Mouse (Mus musculus): ENCODE data around the gene Lonp1. TPM values are rescaled to one million over a fixed set of nuclear protein-coding genes. Genes with fewer than 3 reads are reported as not detected.
"Not testable (repeated sequence)": the region's sequence is repeated elsewhere in the genome, so short reads cannot be mapped to it uniquely, and the experiment has no call there.

The Lonp1 gene
- polyA plus RNA-seq, 1 experiment from 2014 or later = 63.1 TPM

DNA sequence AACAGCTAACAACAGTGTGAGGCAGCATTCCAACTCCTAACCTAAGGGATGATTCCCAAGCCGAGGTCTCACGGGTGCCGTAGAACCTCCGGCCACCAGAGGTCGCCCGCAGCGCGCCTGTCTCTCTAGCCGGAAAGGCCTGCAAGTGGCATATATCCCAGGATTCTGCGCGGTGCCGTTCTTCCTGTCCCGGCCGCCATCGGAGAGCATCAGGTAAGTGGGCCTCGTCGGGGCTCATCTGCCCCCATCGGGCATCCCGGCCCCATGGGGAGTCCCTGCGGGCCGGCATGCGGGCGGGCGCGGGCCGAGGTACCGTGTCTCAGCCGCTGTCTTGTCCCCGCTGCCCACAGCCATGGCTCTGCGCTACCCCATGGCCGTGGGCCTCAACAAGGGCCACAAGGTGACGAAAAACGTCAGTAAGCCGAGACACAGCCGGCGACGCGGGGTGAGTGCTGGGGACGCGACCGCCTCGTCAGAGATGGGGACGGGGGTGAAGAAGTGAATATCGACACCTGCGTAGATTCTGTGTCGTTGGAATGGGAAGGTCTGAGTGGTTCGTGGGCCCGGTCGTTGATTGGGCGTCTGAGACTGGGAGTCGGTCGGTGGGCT is 13.3 kb downstream of the Lonp1 start, which contains the start of gene Rpl36:
Rpl36 (plus strand) TSS at position 181 of the 609 bp plus-strand sequence.
- WGBS = under 1% methylated on average over 52 of the region's 52 CpGs
- ATAC-seq (ENCODE audit: insufficient read depth) (peak; percentile 44), DNase-seq (peak; percentile 97)
- Histone ChIP-seq H3K9ac (peak within 1 kb of the TSS; percentile 91), H3K27me3 (ENCODE audit: insufficient read depth, low read length) (no peaks in the 10 kb centered on the region), H3K4me3 (ENCODE audit: low read depth, low read length) (peak within 1 kb of the TSS; percentile 78), H3K9me3 (ENCODE audit: low read depth, low read length) (no peaks in the 10 kb centered on the region), H3K4me1 (ENCODE audit: insufficient read depth) (peaks cover 17% of the 10 kb centered on the region), H3K4me2 (peak within 1 kb of the TSS; percentile 98), H3K27ac (ENCODE audit: low read depth) (peak within 1 kb of the TSS; percentile 92), H3K36me3 (ENCODE audit: insufficient read depth) (peaks cover 45% of the 10 kb centered on the region)
- peak; percentile 95 for TF ChIP-seq CTCF (IDR thresholded peaks at IDR 0.05; ENCODE audit: low read depth)

DNA sequence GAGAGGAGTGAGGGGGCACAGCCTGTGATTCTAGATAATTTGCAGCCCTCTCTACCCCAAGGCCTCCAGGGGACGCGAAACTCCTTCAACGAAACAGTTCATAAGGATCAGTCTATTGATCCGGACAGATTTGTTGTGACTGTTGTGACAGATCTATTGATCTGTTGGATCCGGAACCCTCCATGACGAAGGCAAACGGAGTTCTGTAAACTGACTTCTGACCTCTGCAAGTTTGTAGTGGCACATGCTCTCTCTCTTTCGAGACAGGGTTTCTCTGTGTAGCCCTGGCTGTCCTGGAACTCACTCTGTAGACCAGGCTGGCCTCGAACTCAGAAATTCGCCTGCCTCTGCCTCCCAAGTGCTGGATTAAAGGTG is 14.1 kb downstream of the Lonp1 start:
- H3K4me3 ChIP-seq (ENCODE audit: low read depth, low read length); ATAC-seq (ENCODE audit: insufficient read depth); H3K27ac ChIP-seq (ENCODE audit: low read depth); DNase-seq; H3K4me2 ChIP-seq; H3K9ac ChIP-seq; H3K9me3 ChIP-seq (ENCODE audit: low read depth, low read length); H3K27me3 ChIP-seq (ENCODE audit: insufficient read depth, low read length): not testable (repeated sequence)
- WGBS = 70% methylated on average over 10 of the region's 10 CpGs
- Histone ChIP-seq H3K4me1 (ENCODE audit: insufficient read depth) (peaks cover 17% of the 10 kb centered on the region), H3K36me3 (ENCODE audit: insufficient read depth) (peaks cover 42% of the 10 kb centered on the region)

DNA sequence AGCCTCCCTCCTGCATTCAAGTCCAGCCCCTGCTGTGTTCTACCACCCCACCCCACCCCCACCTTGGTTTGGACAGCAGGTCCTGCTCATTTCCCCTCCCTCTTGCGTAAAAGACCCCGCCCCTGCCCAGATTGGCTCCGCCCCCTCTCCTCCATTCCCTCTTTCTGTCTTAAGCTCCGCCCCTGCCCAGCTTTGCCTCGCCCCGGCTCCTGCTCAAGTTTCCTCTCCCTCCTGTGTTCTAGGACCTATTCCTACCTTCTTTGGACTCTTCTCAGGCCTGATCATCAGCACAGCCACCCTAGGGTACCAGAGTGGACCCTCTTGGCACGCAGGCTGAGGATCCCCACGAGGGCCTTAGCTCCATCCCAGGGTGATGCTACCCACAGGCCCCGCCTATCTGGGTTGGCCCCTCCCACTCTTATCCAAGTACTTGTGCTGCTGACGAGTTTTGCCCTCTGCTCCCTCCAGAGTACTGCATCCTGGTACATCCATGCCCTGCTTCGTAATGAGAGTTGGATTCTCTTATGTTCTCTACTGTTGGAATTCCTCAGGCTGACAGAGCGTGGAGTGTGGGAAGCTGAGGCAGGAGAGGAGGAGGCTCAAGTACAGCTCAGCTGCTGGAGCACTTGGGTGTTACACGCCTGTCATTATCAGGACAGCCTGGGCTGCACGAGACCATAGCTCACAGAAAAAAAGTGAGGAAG is 14.7 kb downstream of the Lonp1 start:
- TF ChIP-seq CTCF (IDR thresholded peaks at IDR 0.05; ENCODE audit: low read depth) = no peak
- peaks cover 17% of the 10 kb centered on the region for H3K4me1 ChIP-seq (ENCODE audit: insufficient read depth)

DNA sequence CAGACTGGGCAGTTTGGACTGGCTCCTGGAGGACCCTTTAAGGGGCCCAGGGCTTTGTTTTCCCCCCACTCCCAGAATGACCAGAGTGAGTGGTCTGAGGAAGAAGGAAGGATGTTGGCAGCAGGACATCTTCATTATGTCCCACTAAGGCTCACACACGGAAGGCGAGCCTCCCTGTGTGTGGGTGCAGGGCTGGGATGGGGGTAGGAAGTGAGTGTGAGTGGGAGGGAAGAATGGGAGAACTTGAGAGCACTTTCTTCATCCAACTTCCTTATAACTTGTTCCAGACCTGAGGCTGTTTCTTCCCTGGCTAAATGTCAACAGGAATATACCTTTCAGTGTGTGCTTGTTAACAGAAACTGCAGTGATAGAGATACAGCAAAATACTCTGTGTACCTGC is 15.4 kb downstream of the Lonp1 start:
- Histone ChIP-seq H3K4me1 (ENCODE audit: insufficient read depth) (peaks cover 17% of the 10 kb centered on the region), H3K4me2 (no peak overlapping the region)
- whole genome bisulfite sequencing = 67% methylated on average over 2 of the region's 2 CpGs

More for the DNA sequence above, 14.7 kb downstream of the Lonp1 start:
- H3K4me2 ChIP-seq = peak overlapping the region; percentile 40
- WGBS = 12% methylated on average over 14 of the region's 14 CpGs
- DNase-seq (peak; percentile 51), ATAC-seq (ENCODE audit: insufficient read depth) (no peak)
- no peaks in the 10 kb centered on the region for H3K27me3 ChIP-seq (ENCODE audit: insufficient read depth, low read length)
- H3K27ac ChIP-seq (ENCODE audit: low read depth) = no peak overlapping the region
- no peak overlapping the region for H3K9ac ChIP-seq
- peaks cover 42% of the 10 kb centered on the region for H3K36me3 ChIP-seq (ENCODE audit: insufficient read depth)
- H3K9me3 ChIP-seq (ENCODE audit: low read depth, low read length) = no peaks in the 10 kb centered on the region
- no peak overlapping the region for H3K4me3 ChIP-seq (ENCODE audit: low read depth, low read length)

DNA sequence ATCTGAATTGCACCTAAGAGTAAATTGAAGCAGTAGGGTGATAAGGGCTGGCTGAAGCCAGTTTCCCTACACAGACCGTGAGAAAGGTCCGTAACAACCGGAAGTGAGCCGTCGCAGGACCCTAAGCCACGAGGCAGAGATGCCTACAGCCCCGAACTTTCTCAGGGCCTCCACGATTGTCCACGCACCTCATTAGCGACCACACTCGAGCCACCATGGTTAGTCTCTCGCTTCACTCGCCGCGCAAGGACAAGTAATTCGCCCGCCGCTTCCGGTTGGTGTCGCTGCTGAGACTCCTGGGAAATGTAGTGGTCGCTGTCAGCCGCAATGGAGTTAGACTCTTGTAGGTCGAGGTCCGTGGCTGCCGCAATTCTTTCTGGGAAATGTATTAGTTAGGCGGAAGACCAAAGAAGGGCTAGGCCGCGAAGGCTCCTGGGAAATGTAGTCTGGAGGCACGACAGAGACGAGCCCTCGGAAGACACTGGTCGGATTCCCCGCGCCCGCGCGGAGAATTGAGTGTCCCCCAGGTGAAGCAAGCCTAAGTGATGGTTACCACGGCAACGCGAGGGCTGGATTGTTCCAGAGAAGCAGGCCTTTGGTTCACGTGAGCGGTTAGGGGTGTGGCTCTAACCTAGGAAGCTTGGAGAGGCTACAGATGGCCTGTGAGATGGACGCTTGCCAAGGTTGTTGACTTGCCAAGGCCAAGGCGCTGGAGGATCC is 17.1 kb downstream of the Lonp1 start, which contains the start of gene 2410015M20Rik:
2410015M20Rik (minus strand) TSS at position 320 of the 720 bp plus-strand sequence.
- peak; percentile 88 for ATAC-seq (ENCODE audit: insufficient read depth)
- peak; percentile 99 for DNase-seq
- peaks cover 42% of the 10 kb centered on the region for H3K36me3 ChIP-seq (ENCODE audit: insufficient read depth)
- peak within 1 kb of the TSS; percentile 73 for H3K9ac ChIP-seq
- H3K27ac ChIP-seq (ENCODE audit: low read depth) = peak within 1 kb of the TSS; percentile 78
- WGBS = under 1% methylated on average over 44 of the region's 44 CpGs
- H3K4me1 ChIP-seq (ENCODE audit: insufficient read depth) = peaks cover 13% of the 10 kb centered on the region
- TF ChIP-seq CTCF (IDR thresholded peaks at IDR 0.05; ENCODE audit: low read depth) = peak; percentile 75
- no peaks in the 10 kb centered on the region for H3K9me3 ChIP-seq (ENCODE audit: low read depth, low read length)
- peak within 1 kb of the TSS; percentile 63 for H3K4me3 ChIP-seq (ENCODE audit: low read depth, low read length)
- peak within 1 kb of the TSS; percentile 80 for H3K4me2 ChIP-seq
- no peaks in the 10 kb centered on the region for H3K27me3 ChIP-seq (ENCODE audit: insufficient read depth, low read length)

More for the DNA sequence above, 15.4 kb downstream of the Lonp1 start:
- Histone ChIP-seq H3K9ac (no peak overlapping the region), H3K27me3 (ENCODE audit: insufficient read depth, low read length) (no peaks in the 10 kb centered on the region), H3K36me3 (ENCODE audit: insufficient read depth) (peaks cover 42% of the 10 kb centered on the region), H3K4me3 (ENCODE audit: low read depth, low read length) (no peak overlapping the region), H3K27ac (ENCODE audit: low read depth) (no peak overlapping the region), H3K9me3 (ENCODE audit: low read depth, low read length) (no peaks in the 10 kb centered on the region)
- ATAC-seq (ENCODE audit: insufficient read depth) (no peak), DNase-seq (no peak)
- no peak for TF ChIP-seq CTCF (IDR thresholded peaks at IDR 0.05; ENCODE audit: low read depth)

DNA sequence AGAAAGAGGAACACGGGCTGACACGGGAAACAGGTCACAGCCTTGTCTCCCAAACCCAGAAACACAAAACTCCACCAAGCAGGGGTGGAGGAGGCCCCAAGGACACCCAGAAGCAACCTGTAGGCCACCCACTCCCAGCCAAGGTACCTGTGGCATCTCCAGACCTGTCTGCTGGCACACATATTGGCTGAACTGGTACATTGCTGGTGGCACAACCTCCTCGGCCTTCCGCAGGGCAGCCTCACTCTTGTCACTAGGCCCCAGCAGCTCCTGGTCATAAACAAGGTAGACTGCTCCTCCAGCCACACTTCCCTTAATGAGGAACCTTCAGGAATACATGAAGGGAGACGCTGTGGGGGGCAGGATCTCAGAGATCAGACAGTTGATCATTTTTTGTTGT is 18.0 kb downstream of the Lonp1 start:
- Histone ChIP-seq H3K27me3 (ENCODE audit: insufficient read depth, low read length) (no peaks in the 10 kb centered on the region), H3K9me3 (ENCODE audit: low read depth, low read length) (no peaks in the 10 kb centered on the region), H3K4me2 (peak overlapping the region; percentile 80), H3K27ac (ENCODE audit: low read depth) (no peak overlapping the region; the same call in 1 of the 2 replicates), H3K4me3 (ENCODE audit: low read depth, low read length) (peak overlapping the region; percentile 63), H3K4me1 (ENCODE audit: insufficient read depth) (peaks cover 10% of the 10 kb centered on the region), H3K9ac (peak overlapping the region; percentile 73), H3K36me3 (ENCODE audit: insufficient read depth) (peaks cover 43% of the 10 kb centered on the region)
- TF ChIP-seq CTCF (IDR thresholded peaks at IDR 0.05; ENCODE audit: low read depth) = no peak
- 43% methylated on average over 5 of the region's 5 CpGs for WGBS
- DNase-seq = no peak
- ATAC-seq (ENCODE audit: insufficient read depth) = no peak

All from lung, embryonic 14.5 days (tissue).